Mouse (Mus musculus) right cerebral cortex, postnatal 10 days (tissue): ENCODE results near the gene Arhgap18.

Experiments used
- DNase-seq, 2 experiments: peaks; one replicate each; pipeline ENCODE4 v3.0.0; 2021; ENCODE audit warnings: low spot score in 2 of 2

Arhgap18 gene

GRCm38 (mm10) chr10:26832068-26832467, 78.8 kb downstream of the Arhgap18 start:
- DNase-seq: no peak

- DNase-seq: no peak
Observed at GRCm38 (mm10) chr10:26832669-26833249, 79.5 kb downstream of the Arhgap18 start.

- no peak for DNase-seq
Observed at GRCm38 (mm10) chr10:26833393-26833792, 80.2 kb downstream of the Arhgap18 start.

GRCm38 (mm10) chr10:26849311-26849710, 96.1 kb downstream of the Arhgap18 start:
- DNase-seq: no peak

- no peak for DNase-seq
Observed at GRCm38 (mm10) chr10:26849854-26850253, 96.6 kb downstream of the Arhgap18 start.

GRCm38 (mm10) chr10:26854556-26855100, 101.4 kb downstream of the Arhgap18 start:
- DNase-seq: no peak

GRCm38 (mm10) chr10:26855851-26856535, 102.8 kb downstream of the Arhgap18 start:
- peak; percentile 49 to 57 for DNase-seq

- DNase-seq: no peak
Observed at GRCm38 (mm10) chr10:26857583-26857982, 104.4 kb downstream of the Arhgap18 start.

- no peak for DNase-seq
Observed at GRCm38 (mm10) chr10:26858537-26858936, 105.3 kb downstream of the Arhgap18 start.

GRCm38 (mm10) chr10:26861231-26861630, 108.0 kb downstream of the Arhgap18 start:
- DNase-seq: no peak

- no peak for DNase-seq
Observed at GRCm38 (mm10) chr10:26862207-26862606, 109.0 kb downstream of the Arhgap18 start.

GRCm38 (mm10) chr10:26863982-26864381, 110.8 kb downstream of the Arhgap18 start:
- no peak for DNase-seq

- DNase-seq: no peak
Observed at GRCm38 (mm10) chr10:26870802-26871201, 117.6 kb downstream of the Arhgap18 start.

GRCm38 (mm10) chr10:26877309-26877708, 124.1 kb downstream of the Arhgap18 start:
- DNase-seq: no peak

GRCm38 (mm10) chr10:26878924-26879600, 125.8 kb downstream of the Arhgap18 start:
- no peak for DNase-seq

- peak in 1 of 2 experiments; percentile 23 for DNase-seq
Observed at GRCm38 (mm10) chr10:26884949-26885348, 131.7 kb downstream of the Arhgap18 start.

GRCm38 (mm10) chr10:26889226-26889625, 136.0 kb downstream of the Arhgap18 start:
- DNase-seq: no peak

GRCm38 (mm10) chr10:26889754-26890153, 136.5 kb downstream of the Arhgap18 start:
- no peak for DNase-seq

- peak; percentile 62 to 79 for DNase-seq
Observed at GRCm38 (mm10) chr10:26890269-26890955, 137.2 kb downstream of the Arhgap18 start.

GRCm38 (mm10) chr10:26893091-26893490, 139.9 kb downstream of the Arhgap18 start:
- DNase-seq: no peak

GRCm38 (mm10) chr10:26895726-26896125, 142.5 kb downstream of the Arhgap18 start:
- no peak for DNase-seq

- no peak for DNase-seq
Observed at GRCm38 (mm10) chr10:26900426-26900825, 147.2 kb downstream of the Arhgap18 start.
